Mouse (Mus musculus) left cerebral cortex, adult 9 months (tissue): ENCODE results near the gene Col1a2.
A peak's percentile ranks its signal among the peaks of the same experiment; 100 is the strongest.

Source experiments
- DNase-seq, 2 experiments: peaks; one replicate each; pipeline ENCODE4 v3.0.0; 2022; ENCODE audit warnings: low spot score in 2 of 2

Col1a2 gene

GRCm38 (mm10) chr6:4521031-4521430 is 16.4 kb downstream of the Col1a2 start:
- no peak for DNase-seq

DNA sequence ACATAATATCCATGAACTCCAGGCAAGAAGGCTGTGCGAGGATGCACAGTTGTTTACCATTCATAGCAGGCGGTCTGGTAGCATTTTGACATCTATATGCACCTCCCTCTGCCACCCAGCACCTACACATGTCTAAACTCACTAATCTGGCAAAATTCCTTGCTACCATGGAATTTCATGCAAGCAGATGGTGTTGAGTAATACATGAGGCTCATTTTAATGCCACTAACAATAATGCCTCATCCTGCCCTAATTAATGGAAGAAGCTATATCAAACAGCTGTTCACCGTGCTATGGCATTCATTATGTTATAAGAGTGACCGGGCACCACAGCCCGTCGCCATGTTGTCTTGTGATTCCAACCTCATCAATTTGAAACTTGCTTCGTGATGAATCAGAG is 23.8 kb downstream of the Col1a2 start:
- no peak for DNase-seq

DNA sequence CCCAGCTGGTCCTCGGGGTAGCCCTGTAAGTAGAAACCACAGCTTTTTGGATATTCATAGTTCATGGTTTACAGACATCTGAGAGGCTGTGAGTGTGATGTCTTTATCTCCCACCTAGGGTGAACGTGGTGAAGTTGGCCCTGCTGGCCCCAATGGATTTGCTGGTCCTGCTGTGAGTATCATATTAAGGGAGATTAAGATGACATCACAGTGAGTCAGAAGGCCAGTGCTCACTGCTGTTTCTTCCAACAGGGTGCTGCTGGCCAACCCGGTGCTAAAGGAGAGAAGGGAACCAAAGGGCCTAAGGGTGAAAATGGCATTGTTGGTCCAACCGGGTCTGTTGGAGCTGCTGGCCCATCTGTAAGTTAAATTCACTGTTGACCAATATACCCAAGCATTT is 26.4 kb downstream of the Col1a2 start:
- no peak for DNase-seq

DNA sequence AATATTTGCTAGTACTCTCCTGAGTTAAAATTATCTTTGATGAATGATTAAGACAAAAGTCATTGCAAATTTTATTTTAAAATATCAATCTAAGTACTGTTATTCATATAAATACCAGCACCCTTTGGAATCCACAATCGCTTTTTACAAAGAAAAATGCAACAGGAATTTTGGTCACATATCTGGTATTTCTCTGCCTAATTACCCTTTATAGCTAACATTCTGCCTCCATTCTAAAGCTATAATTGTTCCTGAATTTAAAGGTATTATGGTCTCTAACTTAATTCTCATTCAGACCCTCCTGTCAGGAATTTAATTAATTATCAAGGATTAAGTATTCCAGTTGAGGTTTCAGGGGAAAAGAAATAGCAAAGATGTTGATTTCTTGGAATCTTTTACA is 28.3 kb downstream of the Col1a2 start:
- no peak for DNase-seq

DNA sequence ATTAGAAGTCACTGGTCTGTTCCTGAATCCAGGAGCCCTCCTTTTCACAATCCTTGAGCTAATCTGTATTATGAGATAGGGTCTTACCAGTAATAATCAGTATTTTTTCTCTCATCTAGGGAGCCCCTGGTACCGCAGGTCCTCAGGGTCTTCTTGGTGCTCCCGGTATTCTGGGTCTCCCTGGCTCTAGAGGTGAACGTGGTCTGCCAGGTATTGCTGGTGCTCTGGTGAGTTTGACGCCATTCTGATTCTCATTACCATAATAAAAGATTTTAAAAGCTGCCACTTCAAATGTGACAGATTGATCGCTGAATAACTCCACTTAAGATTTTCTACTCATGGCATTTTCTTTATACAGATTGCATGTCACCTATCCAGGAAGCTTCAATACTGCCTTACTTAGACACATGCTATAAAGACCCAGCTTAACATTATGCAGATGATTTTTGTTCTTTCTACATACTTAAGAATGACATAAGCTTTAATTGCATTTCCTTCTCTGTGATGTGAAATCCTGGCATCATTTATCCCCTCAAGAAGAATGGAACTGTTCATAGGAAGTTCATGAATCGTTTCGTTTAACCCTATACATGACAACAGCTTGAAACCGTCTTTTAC is 30.0 kb downstream of the Col1a2 start:
- DNase-seq = no peak

GRCm38 (mm10) chr6:4541926-4542715 is 37.5 kb downstream of the Col1a2 start:
- no peak for DNase-seq

DNA sequence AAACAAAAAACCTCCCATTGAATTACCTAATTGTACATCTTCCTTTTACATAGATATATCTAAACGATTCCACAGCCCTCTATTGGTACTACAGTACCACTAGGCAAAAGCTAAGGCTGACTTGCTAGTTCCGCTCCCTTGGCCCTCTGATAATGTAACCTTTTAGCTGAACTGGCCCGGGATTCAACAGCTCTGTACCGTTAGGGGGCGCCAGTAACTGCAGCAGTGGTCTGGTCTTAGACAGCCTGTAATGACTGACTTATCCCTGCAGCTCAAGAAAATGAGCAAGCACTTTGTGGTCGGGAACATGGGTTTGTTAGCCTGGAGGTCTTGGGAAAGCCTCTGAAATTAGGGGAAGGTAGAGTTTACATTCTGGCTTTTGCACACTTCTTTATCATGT is 39.9 kb downstream of the Col1a2 start:
- DNase-seq = peak in 1 of 2 experiments; percentile 12

GRCm38 (mm10) chr6:4545727-4546126 is 41.1 kb downstream of the Col1a2 start:
- peak in 1 of 2 experiments; percentile 13 for DNase-seq

DNA sequence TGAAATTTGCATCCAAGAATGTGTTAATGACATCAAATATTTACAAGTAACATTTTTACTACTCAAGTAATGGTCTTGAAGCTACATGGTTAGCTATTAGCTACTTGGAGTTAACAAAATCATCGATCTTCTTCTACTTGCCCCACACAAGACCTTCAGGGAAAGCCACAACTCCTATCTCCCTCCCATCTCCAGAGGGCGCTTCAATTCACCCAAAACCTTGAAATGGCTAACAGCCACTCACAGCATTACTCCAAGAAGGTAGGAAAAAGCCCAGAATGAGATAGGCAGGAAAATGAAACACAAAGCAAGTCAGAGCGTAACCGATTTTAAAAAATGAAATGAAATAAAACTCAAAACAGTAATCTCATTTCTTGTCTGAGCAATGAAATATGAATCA is 44.3 kb downstream of the Col1a2 start:
- peak in 1 of 2 experiments; percentile 15 for DNase-seq

- no peak for DNase-seq
Measured at GRCm38 (mm10) chr6:4549846-4550548, 45.4 kb downstream of the Col1a2 start.

GRCm38 (mm10) chr6:4550549-4550915 is 45.9 kb downstream of the Col1a2 start:
- no peak for DNase-seq

GRCm38 (mm10) chr6:4555366-4555765 is 50.8 kb downstream of the Col1a2 start:
- no peak for DNase-seq

GRCm38 (mm10) chr6:4557086-4557485 is 52.5 kb downstream of the Col1a2 start:
- no peak for DNase-seq

DNA sequence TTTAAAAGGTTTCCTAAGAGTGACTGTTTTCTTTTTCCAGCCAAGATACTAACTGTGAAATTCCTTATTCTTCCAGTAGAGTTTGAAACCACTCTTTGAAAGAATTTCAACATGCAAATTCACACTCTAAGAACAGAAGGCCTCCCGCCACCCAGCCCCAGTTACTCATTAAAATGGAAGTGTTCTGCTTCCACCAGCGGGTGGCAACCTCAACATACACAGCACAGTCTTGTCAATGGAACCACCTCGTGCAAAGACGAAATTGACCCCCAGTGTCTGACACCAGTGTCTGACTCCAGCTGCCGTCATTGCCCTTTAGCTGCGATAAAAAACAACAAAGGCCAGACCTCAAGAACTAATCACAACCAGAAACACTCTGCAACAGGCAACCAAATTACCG is 53.1 kb downstream of the Col1a2 start:
- DNase-seq = peak in 1 of 2 experiments; percentile 53

DNA sequence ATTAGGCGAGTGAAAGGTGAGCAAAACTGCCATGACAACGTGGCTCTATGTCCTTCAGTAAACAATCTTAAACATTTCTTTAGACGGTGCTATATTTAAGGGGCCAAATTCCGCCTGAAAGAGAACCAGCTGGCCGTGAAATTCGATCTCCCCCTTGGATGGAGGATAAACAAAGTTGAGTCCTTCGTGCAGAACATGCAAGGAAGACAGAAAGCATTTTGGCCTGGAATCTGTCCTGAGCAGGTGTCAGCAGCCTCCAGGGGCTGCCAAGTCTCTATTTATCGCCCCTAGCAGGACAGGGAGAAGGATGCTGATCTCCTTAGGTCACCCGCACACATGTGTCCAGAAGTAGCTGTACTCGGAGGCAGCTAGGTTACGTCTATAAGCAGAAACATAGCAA is 56.5 kb downstream of the Col1a2 start:
- no peak for DNase-seq

DNA sequence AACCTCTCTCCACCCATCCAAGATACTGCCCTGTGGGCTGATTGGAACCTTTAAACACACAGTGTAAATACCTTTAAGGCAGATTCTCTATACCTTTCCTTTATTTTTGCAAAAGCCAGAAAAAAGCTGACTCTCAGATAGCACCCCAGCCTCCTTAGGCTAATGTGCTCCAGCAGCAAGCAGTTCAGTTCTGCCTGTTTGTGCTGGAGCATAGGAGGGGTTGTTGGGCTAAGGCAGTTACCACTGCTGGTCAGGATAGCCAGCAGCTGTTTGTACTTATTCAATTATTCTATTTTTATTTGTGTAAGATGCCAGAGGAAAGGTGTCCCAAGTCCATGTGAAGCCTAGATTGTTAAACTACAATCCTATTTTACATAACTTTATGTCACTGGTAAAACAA is 57.0 kb downstream of the Col1a2 start:
- no peak for DNase-seq

DNA sequence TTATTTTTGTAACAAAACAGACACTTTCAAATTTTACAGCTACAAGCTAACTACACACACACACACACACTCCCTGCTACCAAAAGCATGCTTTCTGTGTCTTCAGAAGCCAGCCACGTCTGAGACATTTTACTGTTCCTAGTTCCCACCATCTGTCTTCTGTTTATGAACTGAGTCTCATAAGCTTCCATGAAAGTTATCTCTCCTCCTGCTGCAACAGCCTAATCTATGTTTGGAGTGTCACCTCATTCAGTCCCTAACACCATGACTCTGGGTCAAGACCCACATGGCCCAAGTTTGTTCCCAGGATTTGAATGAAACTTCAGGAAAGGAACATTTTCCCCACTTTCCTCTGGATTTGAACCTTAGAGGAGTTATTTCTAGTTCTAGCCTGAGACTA is 57.8 kb downstream of the Col1a2 start:
- DNase-seq = no peak

- DNase-seq = no peak
Measured at GRCm38 (mm10) chr6:4563477-4563876, 58.9 kb downstream of the Col1a2 start.

GRCm38 (mm10) chr6:4570412-4570811 is 65.8 kb downstream of the Col1a2 start:
- DNase-seq = no peak

GRCm38 (mm10) chr6:4577756-4578155 is 73.1 kb downstream of the Col1a2 start:
- no peak for DNase-seq

DNA sequence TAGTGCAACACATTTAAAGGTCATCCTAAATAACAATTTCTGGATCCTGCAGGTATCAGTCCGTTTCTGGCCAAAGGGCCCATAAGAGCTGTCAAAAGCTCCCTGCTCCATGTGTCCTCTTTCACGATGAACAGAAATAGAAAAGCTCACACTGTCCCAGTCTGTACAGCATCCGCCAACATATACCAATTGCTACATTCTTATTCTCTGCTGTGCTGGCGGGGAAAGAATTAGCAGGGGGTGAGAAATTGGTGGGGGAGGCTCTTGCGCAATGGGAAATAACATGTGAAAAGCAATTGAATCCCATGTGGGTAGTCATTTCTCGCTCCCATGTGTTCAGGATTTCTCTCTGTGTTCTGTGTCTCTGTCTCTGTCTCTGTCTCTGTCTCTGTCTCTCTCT is 73.7 kb downstream of the Col1a2 start:
- no peak for DNase-seq

DNA sequence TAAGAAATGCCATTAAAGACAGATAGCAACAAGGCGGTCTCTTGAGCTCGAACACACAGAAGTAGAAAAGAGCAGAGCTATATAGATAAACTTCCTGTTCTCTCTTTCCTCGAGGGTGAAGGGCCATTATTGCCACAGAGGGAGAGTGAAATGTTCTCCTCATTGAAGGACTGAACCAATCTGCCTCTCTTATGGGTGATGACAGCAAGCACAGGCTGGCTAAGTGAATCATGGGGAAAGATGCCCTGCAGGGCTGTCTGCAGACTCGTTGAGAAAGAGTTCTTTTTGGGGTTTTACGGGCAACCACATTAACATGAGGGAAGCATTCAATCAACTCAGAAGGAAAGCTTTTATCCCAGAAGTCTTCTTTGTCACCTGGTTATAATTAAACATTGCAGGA is 75.0 kb downstream of the Col1a2 start:
- DNase-seq = no peak

DNA sequence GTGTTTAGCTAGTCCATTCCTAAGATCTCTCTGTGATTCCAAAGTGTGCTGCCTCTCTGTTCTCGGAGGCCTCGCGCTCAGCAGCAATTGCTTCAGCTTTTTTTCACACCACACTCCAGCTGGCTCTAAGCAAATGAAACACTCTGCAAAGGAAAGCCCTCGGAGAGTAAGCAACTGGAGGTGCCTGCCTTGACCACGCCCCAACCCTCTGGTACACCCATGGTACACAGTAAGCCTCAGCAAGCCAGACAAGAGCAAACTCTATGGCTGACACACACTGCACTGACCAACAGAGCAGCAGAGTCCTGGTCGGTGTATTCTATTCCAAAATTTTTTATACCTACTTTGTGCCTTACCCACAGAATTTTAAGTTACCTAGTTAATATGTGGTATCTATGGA is 78.9 kb downstream of the Col1a2 start:
- DNase-seq = no peak
